Mouse (Mus musculus) stomach, embryonic 16.5 days (tissue): ENCODE data around the gene Stk36. TPM values are rescaled to one million over a fixed set of nuclear protein-coding genes. Genes with fewer than 3 reads are reported as not detected.
A peak's percentile ranks its signal among the peaks of the same experiment; 100 is the strongest.

ENCODE experiments used
- ATAC-seq: fragments of 200-750 bp; cut with Nextera tagmentation; 2 replicates; pipeline ENCODE4 v1.8.0; 2017; ENCODE audit warnings: moderate number of reproducible peaks, moderate TSS enrichment; ENCODE audit not compliant: insufficient read depth, low FRiP score
- H3K27ac ChIP-seq: fragments of 300-500 bp; sonication (generic); 2 replicates; pipeline ENCODE4 v1.5.1; 2014; ENCODE audit warnings: low read length
- H3K27me3 ChIP-seq: fragments of 300-500 bp; sonication (generic); 2 replicates; pipeline ENCODE4 v1.6.1; 2014; ENCODE audit warnings: low read length, control low read depth, mixed read lengths; ENCODE audit not compliant: control insufficient read depth, insufficient read depth
- H3K36me3 ChIP-seq: fragments of 300-500 bp; sonication (generic); 2 replicates; pipeline ENCODE4 v1.6.1; 2014; ENCODE audit warnings: low read length; ENCODE audit not compliant: control insufficient read depth, insufficient read depth
- H3K4me1 ChIP-seq: fragments of 300-500 bp; sonication (generic); 2 replicates; pipeline ENCODE4 v1.6.1; 2014; ENCODE audit warnings: low read length, control low read depth, mixed read lengths; ENCODE audit not compliant: control insufficient read depth, insufficient read depth
- H3K4me2 ChIP-seq: fragments of 300-500 bp; sonication (generic); 2 replicates; pipeline ENCODE4 v1.6.1; 2014; ENCODE audit warnings: low read depth, low read length, mixed read lengths
- H3K4me3 ChIP-seq: fragments of 300-500 bp; sonication (generic); replicated peaks from 2 replicates; pipeline ENCODE4 v1.5.1; 2014; ENCODE audit warnings: mild to moderate bottlenecking, low read length
- H3K9ac ChIP-seq: fragments of 300-500 bp; sonication (generic); 2 replicates; pipeline ENCODE4 v1.6.1; 2014; ENCODE audit warnings: low read length
- H3K9me3 ChIP-seq: fragments of 300-500 bp; sonication (generic); replicated peaks from 2 replicates; pipeline ENCODE4 v1.6.1; 2016; ENCODE audit warnings: low read length, control low read depth; ENCODE audit not compliant: control insufficient read depth
- WGBS: fragments of 180-500 bp; shearing (Covaris S2); extraction: QIAGEN DNeasy Blood & Tissue Kit; methylation state at CpG from one replicate; pipeline ENCODE4 v1.1.7; 2014; 5-methylcytosine and 5-hydroxymethylcytosine counted together
- microRNA-seq: library from miRNA; unstranded; fragments of <30 nt; microRNA quantifications from one replicate; pipeline ENCODE4, GENCODE M21; 2016
- polyA plus RNA-seq: library from polyadenylated mRNA; unstranded; fragments of >200 nt; fragmentation: Nextera tagmentation; extraction: Ambion mirVana; gene quantifications from 2 replicates; pipeline ENCODE4 v1.2.1, GENCODE M21; 2015

Gene Stk36
- polyA plus RNA-seq, 1 experiment from 2014 or later = 5.4 TPM

- no peaks in the 10 kb centered on the region for H3K36me3 ChIP-seq
- H3K4me1 ChIP-seq = 0 out of 2 replicates have a peak, but pooled peaks cover 2% of the 10 kb centered on the region
- peak overlapping the region; percentile 83 for H3K27ac ChIP-seq
- H3K9ac ChIP-seq = peak overlapping the region; percentile 81
- peak overlapping the region; percentile 53 for H3K4me2 ChIP-seq
- WGBS = 1% methylated on average over 13 of the region's 13 CpGs
- no peak for ATAC-seq
- H3K9me3 ChIP-seq = no peaks in the 10 kb centered on the region
- peak overlapping the region; percentile 76 for H3K4me3 ChIP-seq
- no peaks in the 10 kb centered on the region for H3K27me3 ChIP-seq
Measured at GRCm38 (mm10) chr1:74662253-74662865, 61.1 kb downstream of the Stk36 start.

GRCm38 (mm10) chr1:74665153-74665552 is 63.9 kb downstream of the Stk36 start:
- H3K9me3 ChIP-seq = no peaks in the 10 kb centered on the region
- H3K27ac ChIP-seq = no peak overlapping the region
- no peak for ATAC-seq
- no peaks in the 10 kb centered on the region for H3K27me3 ChIP-seq
- 0 out of 2 replicates have a peak, but pooled peaks cover 2% of the 10 kb centered on the region for H3K4me1 ChIP-seq
- no peaks in the 10 kb centered on the region for H3K36me3 ChIP-seq
- no peak overlapping the region for H3K4me3 ChIP-seq
- H3K4me2 ChIP-seq = no peak overlapping the region
- no peak overlapping the region for H3K9ac ChIP-seq
- WGBS = 46% methylated on average over 6 of the region's 6 CpGs

- H3K27me3 ChIP-seq = no peaks in the 10 kb centered on the region
- H3K4me3 ChIP-seq = no peak overlapping the region
- 0 out of 2 replicates have a peak, but pooled peaks cover 10% of the 10 kb centered on the region for H3K36me3 ChIP-seq
- H3K27ac ChIP-seq = no peak overlapping the region
- no peaks in the 10 kb centered on the region for H3K9me3 ChIP-seq
- 85% methylated on average over 3 of the region's 3 CpGs for WGBS
- no peak for ATAC-seq
- H3K9ac ChIP-seq = no peak overlapping the region
- H3K4me1 ChIP-seq = 0 out of 2 replicates have a peak, but pooled peaks cover 2% of the 10 kb centered on the region
- no peak overlapping the region for H3K4me2 ChIP-seq
Measured at GRCm38 (mm10) chr1:74668371-74668770, 67.1 kb downstream of the Stk36 start.

- H3K36me3 ChIP-seq = 0 out of 2 replicates have a peak, but pooled peaks cover 13% of the 10 kb centered on the region
- 70% methylated on average over 7 of the region's 7 CpGs for WGBS
Measured at GRCm38 (mm10) chr1:74672731-74673130, 71.5 kb downstream of the Stk36 start.

GRCm38 (mm10) chr1:74676863-74677262 is 75.6 kb downstream of the Stk36 start:
- Histone ChIP-seq H3K27me3 (no peaks in the 10 kb centered on the region), H3K27ac (no peak overlapping the region), H3K9me3 (no peaks in the 10 kb centered on the region), H3K9ac (no peak overlapping the region), H3K4me3 (no peak overlapping the region), H3K36me3 (peaks cover 29% of the 10 kb centered on the region), H3K4me1 (no peaks in the 10 kb centered on the region), H3K4me2 (no peak overlapping the region)
- no peak for ATAC-seq
- 84% methylated on average over 3 of the region's 3 CpGs for WGBS

More at GRCm38 (mm10) chr1:74672731-74673130, 71.5 kb downstream of the Stk36 start:
- Histone ChIP-seq H3K4me1 (no peaks in the 10 kb centered on the region), H3K9ac (no peak overlapping the region), H3K27ac (no peak overlapping the region), H3K27me3 (no peaks in the 10 kb centered on the region), H3K4me3 (no peak overlapping the region), H3K9me3 (no peaks in the 10 kb centered on the region), H3K4me2 (no peak overlapping the region)
- ATAC-seq = no peak

- H3K4me2 ChIP-seq = no peak overlapping the region
- no peak overlapping the region for H3K4me3 ChIP-seq
- H3K27me3 ChIP-seq = no peaks in the 10 kb centered on the region
- WGBS = 89% methylated on average over 1 of the region's 1 CpGs
- H3K9ac ChIP-seq = no peak overlapping the region
- peaks cover 24% of the 10 kb centered on the region for H3K36me3 ChIP-seq
- H3K9me3 ChIP-seq = no peaks in the 10 kb centered on the region
- H3K4me1 ChIP-seq = no peaks in the 10 kb centered on the region
- no peak overlapping the region for H3K27ac ChIP-seq
- no peak for ATAC-seq
Measured at GRCm38 (mm10) chr1:74677843-74678242, 76.6 kb downstream of the Stk36 start.

Small RNA genes within 50 kb of the gene (microRNA-seq; reads per million reads assigned to microRNA genes)
- gene Gm25035 = not detected

Other genes starting within 250 kb of the Stk36 start
- gene Catip, start 239.3 kb upstream of the Stk36 start, polyA plus RNA-seq = 0.66 and 0.77 TPM in 2 replicates
- 7.7 and 8.7 TPM in 2 replicates for gene Slc11a1, start 226.2 kb upstream of the Stk36 start, polyA plus RNA-seq
- gene Ctdsp1, start 209.9 kb upstream of the Stk36 start, polyA plus RNA-seq = 77.9 and 88.9 TPM in 2 replicates
- 29.1 and 29.8 TPM in 2 replicates for gene Vil1, start 192.1 kb upstream of the Stk36 start, polyA plus RNA-seq
- gene Cnot9, start 95.4 kb upstream of the Stk36 start, polyA plus RNA-seq = 45.8 and 46.3 TPM in 2 replicates
- 0.25 and 0.93 TPM in 2 replicates for gene Plcd4, start 58.6 kb upstream of the Stk36 start, polyA plus RNA-seq
- 26.4 and 27.0 TPM in 2 replicates for gene Usp37, start 57.2 kb upstream of the Stk36 start, polyA plus RNA-seq
- 5.0 and 5.3 TPM in 2 replicates for gene Zfp142, start 13.2 kb upstream of the Stk36 start, polyA plus RNA-seq
- gene Bcs1l, start 13.2 kb upstream of the Stk36 start, polyA plus RNA-seq = 17.0 and 17.2 TPM in 2 replicates
- 32.1 and 33.2 TPM in 2 replicates for gene Rnf25, start within 50 bp of the Stk36 start, polyA plus RNA-seq
- 11.4 and 14.4 TPM in 2 replicates for gene Ttll4, start 60.3 kb downstream of the Stk36 start, polyA plus RNA-seq
- gene Cyp27a1, start 112.1 kb downstream of the Stk36 start, polyA plus RNA-seq = 10.4 and 11.3 TPM in 2 replicates
- gene Prkag3, start 147.8 kb downstream of the Stk36 start, polyA plus RNA-seq = 0.31 and 1.8 TPM in 2 replicates
- 2.4 and 2.8 TPM in 2 replicates for gene Wnt6, start 170.4 kb downstream of the Stk36 start, polyA plus RNA-seq
- gene Wnt10a, start 190.1 kb downstream of the Stk36 start, polyA plus RNA-seq = 2.9 and 3.2 TPM in 2 replicates